Mouse (Mus musculus) limb, embryonic 11.5 days (tissue): ENCODE results near the gene Gm9745. TPM values are rescaled to one million over a fixed set of nuclear protein-coding genes. Genes with fewer than 3 reads are reported as not detected.
"Not testable (repeated sequence)": the region's sequence is repeated elsewhere in the genome, so short reads cannot be mapped to it uniquely, and the experiment has no call there.

ENCODE experiments used
- ATAC-seq: fragments of 200-750 bp; cut with Nextera tagmentation; 2 replicates; pipeline ENCODE4 v1.8.0; 2017; ENCODE audit warnings: low read depth; ENCODE audit not compliant: insufficient number of reproducible peaks, low FRiP score, low TSS enrichment
- DNase-seq: peaks from one replicate; pipeline ENCODE4 v3.0.0-alpha.2; 2015; ENCODE audit warnings: low spot score
- H3K27ac ChIP-seq: fragments of 300-500 bp; sonication (generic); replicated peaks from 2 replicates; pipeline ENCODE4 v1.5.1; 2014; ENCODE audit warnings: low read depth, mild to moderate bottlenecking, low read length
- H3K27me3 ChIP-seq: fragments of 300-500 bp; sonication (generic); 2 replicates; pipeline ENCODE4 v1.6.1; 2014; ENCODE audit warnings: mild to moderate bottlenecking, low read length, mixed read lengths; ENCODE audit not compliant: control insufficient read depth, insufficient read depth
- H3K36me3 ChIP-seq: fragments of 300-500 bp; sonication (generic); 2 replicates; pipeline ENCODE4 v1.6.1; 2014; ENCODE audit warnings: mild to moderate bottlenecking, low read length, moderate library complexity, mixed read lengths; ENCODE audit not compliant: control insufficient read depth, insufficient read depth
- H3K4me1 ChIP-seq: fragments of 300-500 bp; sonication (generic); 2 replicates; pipeline ENCODE4 v1.6.1; 2014; ENCODE audit warnings: low read length, mixed read lengths; ENCODE audit not compliant: control insufficient read depth, insufficient read depth
- H3K4me2 ChIP-seq: fragments of 300-500 bp; sonication (generic); 2 replicates; pipeline ENCODE4 v1.6.1; 2014; ENCODE audit warnings: low read depth, mild to moderate bottlenecking, moderate library complexity; ENCODE audit not compliant: severe bottlenecking
- H3K4me3 ChIP-seq: fragments of 300-500 bp; sonication (generic); 2 replicates; pipeline ENCODE4 v1.5.1; 2014; ENCODE audit warnings: low read depth, low read length
- H3K9ac ChIP-seq: fragments of 300-500 bp; sonication (generic); 2 replicates; pipeline ENCODE4 v1.6.1; 2014; ENCODE audit warnings: mild to moderate bottlenecking, low read length
- H3K9me3 ChIP-seq: fragments of 300-500 bp; sonication (generic); 2 replicates; pipeline ENCODE4 v1.6.1; 2016; ENCODE audit warnings: low read length; ENCODE audit not compliant: control insufficient read depth
- WGBS: fragments of 180-500 bp; shearing (Covaris S2); extraction: QIAGEN DNeasy Blood & Tissue Kit; methylation state at CpG from one replicate; pipeline ENCODE4 v1.1.7; 2014; 5-methylcytosine and 5-hydroxymethylcytosine counted together
- polyA plus RNA-seq: library from polyadenylated mRNA; unstranded; fragments of >200 nt; fragmentation: Nextera tagmentation; extraction: Ambion mirVana; gene quantifications from 2 replicates; pipeline ENCODE4 v1.2.1, GENCODE M21; 2014

Gm9745 gene
- polyA plus RNA-seq, result not detected in 2 replicates

DNA sequence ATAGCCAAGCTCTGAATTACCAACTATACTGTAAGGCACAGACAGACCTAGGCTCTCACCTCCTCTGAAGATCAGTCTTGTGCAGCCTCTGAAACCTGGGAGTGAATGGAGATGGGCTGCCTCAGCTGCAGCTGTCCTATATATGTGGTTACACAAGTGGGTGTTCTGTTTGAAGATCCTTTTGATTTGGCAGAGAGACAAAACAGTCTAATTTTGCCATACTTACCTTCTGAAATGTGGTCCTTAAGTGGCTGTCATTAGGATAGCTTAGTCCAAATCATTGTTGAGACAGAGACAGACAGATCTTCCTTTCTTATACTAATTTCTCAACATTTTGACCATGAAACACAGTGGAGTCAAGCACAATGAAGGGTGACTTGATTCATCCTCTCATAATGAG lies at the start of gene Gm9745:
Gm9745 (minus strand) TSS at position 101 of the 400 bp plus-strand sequence.
- ATAC-seq, H3K27me3 ChIP-seq, H3K36me3 ChIP-seq, H3K4me2 ChIP-seq, H3K27ac ChIP-seq, H3K9me3 ChIP-seq, DNase-seq, H3K9ac ChIP-seq, H3K4me3 ChIP-seq, H3K4me1 ChIP-seq: not testable (repeated sequence)

DNA sequence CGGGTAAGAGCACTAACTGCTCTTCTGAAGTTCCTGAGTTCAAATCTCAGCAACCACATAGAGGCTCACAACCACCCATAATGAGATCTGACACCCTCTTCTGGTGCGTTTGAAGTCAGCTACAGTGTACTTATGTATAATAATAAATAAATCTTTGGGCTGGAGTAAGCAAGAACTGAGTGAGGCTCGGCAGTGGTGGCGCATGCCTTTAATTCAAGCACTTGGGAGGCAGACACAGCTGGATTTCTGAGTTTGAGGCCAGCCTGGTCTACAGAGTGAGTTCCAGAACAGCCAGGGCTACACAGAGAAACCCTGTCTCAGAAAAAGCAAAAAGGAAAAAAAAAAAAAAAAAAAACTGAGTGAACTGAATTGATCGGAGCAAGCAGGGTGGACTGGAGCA lies 49.2 kb upstream of the Gm9745 start:
- 85% methylated on average over 5 of the region's 5 CpGs for WGBS

DNA sequence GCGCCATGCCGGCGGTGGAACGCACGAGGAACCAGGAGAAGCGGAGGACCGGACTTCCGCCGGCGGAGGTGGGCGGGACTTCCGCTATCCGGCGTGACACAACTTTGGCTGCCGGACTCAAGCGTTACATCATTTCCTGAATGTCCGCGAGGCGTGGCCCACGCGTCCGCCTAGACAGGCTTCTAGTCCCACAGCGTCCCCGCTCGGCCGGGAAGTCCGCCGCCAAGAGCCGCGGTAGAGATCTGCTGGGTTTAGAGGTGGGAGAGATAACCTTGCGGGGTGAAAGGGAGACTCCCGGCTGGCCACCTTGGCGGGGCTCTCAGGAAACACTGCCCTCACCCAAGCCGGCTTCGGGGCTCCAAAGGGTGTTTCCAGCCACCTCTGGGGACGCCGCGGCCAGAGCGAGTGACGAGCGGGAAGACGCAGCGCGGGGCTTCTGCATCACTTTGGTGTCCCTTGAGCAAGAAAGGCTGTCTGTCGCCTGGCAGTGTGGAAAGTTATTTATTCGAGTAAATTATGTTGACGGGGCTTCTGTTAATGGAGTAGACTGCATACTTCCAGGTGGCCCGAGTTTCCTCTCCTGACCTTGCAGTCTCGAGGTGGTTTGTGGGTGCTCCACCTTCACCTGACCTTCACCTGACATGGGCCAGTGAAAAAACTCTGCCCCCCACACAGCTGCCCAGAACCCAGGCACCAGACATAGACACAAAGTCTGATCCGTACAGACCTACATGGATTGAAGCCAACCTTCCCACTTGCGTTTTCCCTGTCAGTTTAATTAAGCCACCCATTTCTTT lies 48.2 kb upstream of the Gm9745 start, which contains the start of gene Gtpbp4:
Gtpbp4 (minus strand) TSS at position 94 of the 797 bp plus-strand sequence.
- peak within 1 kb of the TSS; percentile 86 for H3K9ac ChIP-seq
- H3K9me3 ChIP-seq, result no peaks in the 10 kb centered on the region
- H3K4me1 ChIP-seq, result 0 out of 2 replicates have a peak, but pooled peaks cover 5% of the 10 kb centered on the region
- peak; percentile 95 for DNase-seq
- H3K4me3 ChIP-seq, result peak within 1 kb of the TSS; percentile 94
- peaks cover 3% of the 10 kb centered on the region; the same call in 1 of the 2 replicates for H3K36me3 ChIP-seq
- peak; percentile 97 for ATAC-seq
- H3K27me3 ChIP-seq, result no peaks in the 10 kb centered on the region
- peak within 1 kb of the TSS; percentile 75 for H3K4me2 ChIP-seq
- no peak within 1 kb of the TSS for H3K27ac ChIP-seq
- WGBS, result 2% methylated on average over 51 of the region's 51 CpGs

More for the DNA sequence above, 49.2 kb upstream of the Gm9745 start:
- not testable (repeated sequence) for H3K9me3 ChIP-seq, H3K4me2 ChIP-seq, H3K27ac ChIP-seq, H3K27me3 ChIP-seq, H3K4me1 ChIP-seq, H3K4me3 ChIP-seq, DNase-seq, ATAC-seq, H3K36me3 ChIP-seq, H3K9ac ChIP-seq

DNA sequence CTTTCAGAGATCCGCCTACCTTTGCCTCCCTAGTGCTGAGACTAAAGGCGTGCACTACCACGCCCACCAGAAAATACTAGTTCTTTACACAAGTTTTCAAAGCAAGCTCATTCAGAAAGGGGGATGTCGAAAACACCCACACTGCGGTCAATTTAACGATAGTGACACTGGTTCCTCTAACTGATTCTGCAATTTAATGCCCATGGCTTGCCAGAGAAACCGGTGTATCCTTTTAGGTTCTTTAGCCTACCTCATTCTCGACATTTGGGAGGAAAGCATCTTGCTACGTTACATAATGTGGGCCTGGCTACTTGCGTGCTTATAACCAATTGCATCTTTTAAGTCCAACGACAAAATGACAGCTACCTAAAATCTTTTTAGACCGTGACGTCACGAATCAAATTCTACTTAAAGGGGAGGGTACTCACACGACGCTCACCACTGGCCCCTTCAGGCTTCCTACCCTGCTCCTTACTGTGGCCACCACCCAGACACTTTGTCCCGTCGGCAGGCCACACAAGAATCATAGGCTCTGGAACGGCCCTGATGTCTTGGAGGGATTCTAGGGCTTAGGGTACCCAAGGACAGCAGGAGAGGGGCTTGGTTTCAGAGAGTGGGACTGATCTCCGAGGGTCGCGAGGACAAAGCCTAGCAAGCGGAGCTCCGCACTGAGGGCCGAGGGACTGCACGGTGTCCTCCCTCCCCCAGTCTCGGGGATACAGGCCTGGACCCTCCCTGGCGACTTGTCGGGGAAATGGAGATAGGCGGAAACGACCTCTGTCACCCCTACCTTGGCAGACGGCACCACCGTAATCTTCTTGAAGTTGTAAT lies 47.3 kb upstream of the Gm9745 start:
- 4% methylated on average over 33 of the region's 33 CpGs for WGBS
- Histone ChIP-seq H3K27me3 (no peaks in the 10 kb centered on the region), H3K4me3 (peak overlapping the region; percentile 94), H3K27ac (no peak overlapping the region), H3K4me2 (peak overlapping the region; percentile 75), H3K9ac (peak overlapping the region; percentile 86), H3K9me3 (no peaks in the 10 kb centered on the region), H3K4me1 (0 out of 2 replicates have a peak, but pooled peaks cover 5% of the 10 kb centered on the region), H3K36me3 (peaks cover 3% of the 10 kb centered on the region; the same call in 1 of the 2 replicates)
- ATAC-seq (peak; percentile 77), DNase-seq (peak; percentile 23)

DNA sequence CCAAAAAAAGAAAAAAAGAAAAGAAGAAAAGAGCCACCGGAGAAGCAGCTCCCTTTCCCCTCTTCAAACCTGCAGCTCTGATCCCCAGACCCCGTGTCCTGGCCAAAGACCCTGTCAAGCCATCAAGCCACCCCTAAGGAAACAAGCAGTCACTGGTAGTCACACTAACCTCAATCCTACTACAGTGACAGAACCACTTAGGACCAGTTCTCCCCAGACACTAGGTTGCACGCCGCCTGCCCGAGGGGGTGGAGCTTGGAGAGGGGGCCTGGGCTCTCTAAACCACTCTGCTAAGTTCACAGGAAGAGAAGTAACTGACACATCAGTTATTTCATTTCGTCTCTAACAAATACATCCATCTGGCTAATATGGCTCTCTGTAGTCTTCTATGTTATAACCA lies 44.2 kb upstream of the Gm9745 start:
- no peak overlapping the region for H3K4me2 ChIP-seq
- no peaks in the 10 kb centered on the region for H3K9me3 ChIP-seq
- no peak overlapping the region for H3K27ac ChIP-seq
- H3K4me3 ChIP-seq, result no peak overlapping the region
- H3K9ac ChIP-seq, result no peak overlapping the region
- 91% methylated on average over 6 of the region's 6 CpGs for WGBS
- H3K4me1 ChIP-seq, result 0 out of 2 replicates have a peak, but pooled peaks cover 5% of the 10 kb centered on the region
- ATAC-seq (no peak), DNase-seq (no peak)
- H3K27me3 ChIP-seq, result no peaks in the 10 kb centered on the region
- H3K36me3 ChIP-seq, result peaks cover 5% of the 10 kb centered on the region

DNA sequence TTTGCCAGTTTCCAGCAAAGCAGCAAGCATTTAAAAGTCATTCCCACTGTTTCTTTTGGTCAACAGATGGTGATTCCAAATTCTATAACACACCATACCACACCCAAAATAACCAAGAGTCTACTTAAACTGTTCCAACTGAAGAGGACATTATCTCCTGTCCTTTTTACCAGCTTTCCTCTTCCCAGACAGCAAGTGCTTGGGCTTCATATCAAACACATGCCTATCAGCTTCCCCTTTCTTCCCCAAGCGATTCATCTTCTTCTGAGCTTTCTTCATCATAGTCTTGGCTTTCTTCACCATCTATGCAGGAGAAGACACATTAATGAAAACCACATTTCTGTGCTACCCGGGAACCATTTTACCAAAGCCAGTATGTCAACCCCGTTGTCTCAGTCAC lies 24.9 kb upstream of the Gm9745 start:
- ATAC-seq (no peak), DNase-seq (no peak)
- Histone ChIP-seq H3K36me3 (peaks cover 38% of the 10 kb centered on the region), H3K27me3 (no peaks in the 10 kb centered on the region), H3K9me3 (no peaks in the 10 kb centered on the region), H3K9ac (no peak overlapping the region), H3K27ac (no peak overlapping the region), H3K4me1 (no peaks in the 10 kb centered on the region), H3K4me3 (no peak overlapping the region), H3K4me2 (no peak overlapping the region)
- WGBS, result 93% methylated on average over 3 of the region's 3 CpGs

DNA sequence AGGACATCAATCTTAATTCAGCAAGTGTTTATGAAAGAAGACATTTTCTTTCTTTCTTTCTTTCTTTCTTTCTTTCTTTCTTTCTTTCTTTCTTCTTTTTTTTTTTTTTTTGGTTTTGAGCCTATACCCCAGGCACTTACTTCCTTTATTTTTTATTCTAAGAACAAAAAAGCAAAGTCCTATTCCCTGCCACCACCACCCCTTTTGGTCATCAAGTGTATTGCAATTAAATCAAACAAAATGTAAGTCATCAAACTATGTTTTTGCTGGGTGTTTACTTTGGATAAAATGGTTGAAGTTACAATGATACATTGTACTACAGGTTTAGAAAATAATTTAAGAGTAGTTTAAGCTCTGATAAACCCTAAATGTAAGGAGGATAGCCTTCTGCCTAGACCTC lies 24.3 kb upstream of the Gm9745 start:
- no peak for ATAC-seq
- no peak overlapping the region for H3K4me3 ChIP-seq
- no peak overlapping the region for H3K9ac ChIP-seq
- DNase-seq, result no peak
- peaks cover 34% of the 10 kb centered on the region for H3K36me3 ChIP-seq
- H3K27me3 ChIP-seq, result no peaks in the 10 kb centered on the region
- no peak overlapping the region for H3K27ac ChIP-seq
- no peaks in the 10 kb centered on the region for H3K9me3 ChIP-seq
- no peaks in the 10 kb centered on the region for H3K4me1 ChIP-seq
- no peak overlapping the region for H3K4me2 ChIP-seq

DNA sequence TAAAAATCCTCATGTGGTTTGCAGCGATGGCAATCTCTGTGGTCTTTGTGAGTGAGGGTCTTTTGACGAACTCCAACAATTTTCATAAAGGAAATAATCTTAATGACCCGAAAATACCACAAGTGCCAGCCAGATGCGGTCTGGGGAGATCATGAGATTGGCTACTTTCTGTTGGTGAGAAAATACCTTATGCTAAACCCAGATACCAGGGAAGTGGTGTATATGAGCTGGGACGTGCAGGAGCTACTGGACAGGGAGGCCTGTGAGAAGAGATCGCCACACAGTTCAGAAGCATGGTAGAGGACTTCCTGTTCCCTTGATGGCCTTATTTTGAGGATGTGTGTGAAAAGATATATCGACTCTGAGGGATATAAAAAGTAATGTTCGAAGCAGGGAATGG lies 19.7 kb upstream of the Gm9745 start:
- ATAC-seq (no peak), DNase-seq (no peak)
- Histone ChIP-seq H3K27me3 (no peaks in the 10 kb centered on the region), H3K4me1 (no peaks in the 10 kb centered on the region), H3K27ac (no peak overlapping the region), H3K4me3 (no peak overlapping the region), H3K9ac (no peak overlapping the region), H3K4me2 (no peak overlapping the region), H3K36me3 (peaks cover 9% of the 10 kb centered on the region; the same call in 1 of the 2 replicates), H3K9me3 (no peaks in the 10 kb centered on the region)
- 89% methylated on average over 8 of the region's 8 CpGs for WGBS
